Mouse (Mus musculus) limb, embryonic 15.5 days (tissue): Measurements from ENCODE around the gene Gm3952. TPM values are rescaled to one million over a fixed set of nuclear protein-coding genes. Genes with fewer than 3 reads are reported as not detected.

Experiments
- ATAC-seq: fragments of 200-750 bp; cut with Nextera tagmentation; 2 replicates; pipeline ENCODE4 v1.8.0; 2017; ENCODE audit warnings: low read depth, moderate TSS enrichment; ENCODE audit not compliant: insufficient number of reproducible peaks, low FRiP score, low TSS enrichment
- H3K27ac ChIP-seq: fragments of 300-500 bp; sonication (generic); 2 replicates; pipeline ENCODE4 v1.5.1; 2015; ENCODE audit warnings: moderate library complexity, mild to moderate bottlenecking, inconsistent platforms
- H3K27me3 ChIP-seq: fragments of 300-500 bp; sonication (generic); 2 replicates; pipeline ENCODE4 v1.6.1; 2015; ENCODE audit warnings: inconsistent platforms
- H3K36me3 ChIP-seq: fragments of 300-500 bp; sonication (generic); 2 replicates; pipeline ENCODE4 v1.6.1; 2015; ENCODE audit warnings: inconsistent platforms
- H3K4me1 ChIP-seq: fragments of 300-500 bp; sonication (generic); 2 replicates; pipeline ENCODE4 v1.6.1; 2015; ENCODE audit warnings: inconsistent platforms
- H3K4me2 ChIP-seq: fragments of 300-500 bp; sonication (generic); 2 replicates; pipeline ENCODE4 v1.6.1; 2015; ENCODE audit warnings: mild to moderate bottlenecking, inconsistent platforms
- H3K4me3 ChIP-seq: fragments of 300-500 bp; sonication (generic); 2 replicates; pipeline ENCODE4 v1.5.1; 2015; ENCODE audit warnings: mild to moderate bottlenecking, inconsistent platforms
- H3K9ac ChIP-seq: fragments of 300-500 bp; sonication (generic); 2 replicates; pipeline ENCODE4 v1.6.1; 2015; ENCODE audit warnings: inconsistent platforms
- H3K9me3 ChIP-seq: fragments of 300-500 bp; sonication (generic); 2 replicates; pipeline ENCODE4 v1.6.1; 2016; ENCODE audit warnings: inconsistent platforms
- WGBS: fragments of 180-500 bp; shearing (Covaris S2); methylation state at CpG from one replicate; pipeline ENCODE4 v1.1.7; 2015; 5-methylcytosine and 5-hydroxymethylcytosine counted together
- polyA plus RNA-seq: library from polyadenylated mRNA; unstranded; fragments of >200 nt; fragmentation: Nextera tagmentation; extraction: Ambion mirVana; gene quantifications from 2 replicates; pipeline ENCODE4 v1.2.1, GENCODE M21; 2015

Gene Gm3952
- not detected in 2 replicates for polyA plus RNA-seq

DNA sequence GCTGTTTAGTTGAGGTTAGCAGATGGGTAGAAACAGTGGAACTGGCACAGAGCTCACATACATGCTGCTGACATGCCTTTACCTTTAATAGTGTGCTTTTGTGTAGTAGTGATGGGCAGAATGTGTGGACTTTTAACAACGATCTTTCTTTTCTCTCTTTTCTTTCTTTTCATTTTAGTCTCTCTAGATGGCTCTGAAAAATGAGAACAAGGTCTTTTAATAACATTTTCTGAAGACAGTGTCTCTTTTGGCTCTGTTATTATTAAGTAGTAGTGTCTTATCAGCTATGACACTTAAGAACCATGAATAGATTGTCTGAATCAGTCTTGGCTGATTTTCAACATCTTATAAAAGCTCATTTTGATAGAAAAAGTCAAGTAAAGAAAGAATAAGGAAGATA, at the start of gene Gm3952:
TSS of gene Gm3952 (minus strand) at position 101 of the 400 bp plus-strand sequence.
- H3K36me3 ChIP-seq = no peaks in the 10 kb centered on the region
- H3K27me3 ChIP-seq = no peaks in the 10 kb centered on the region
- H3K27ac ChIP-seq = no peak within 1 kb of the TSS
- H3K4me3 ChIP-seq = no peak within 1 kb of the TSS
- no peak within 1 kb of the TSS for H3K4me2 ChIP-seq
- no peaks in the 10 kb centered on the region for H3K4me1 ChIP-seq
- H3K9ac ChIP-seq = no peak within 1 kb of the TSS
- ATAC-seq = no peak
- no peaks in the 10 kb centered on the region for H3K9me3 ChIP-seq
- 77% methylated on average over 1 of the region's 1 CpGs for WGBS

DNA sequence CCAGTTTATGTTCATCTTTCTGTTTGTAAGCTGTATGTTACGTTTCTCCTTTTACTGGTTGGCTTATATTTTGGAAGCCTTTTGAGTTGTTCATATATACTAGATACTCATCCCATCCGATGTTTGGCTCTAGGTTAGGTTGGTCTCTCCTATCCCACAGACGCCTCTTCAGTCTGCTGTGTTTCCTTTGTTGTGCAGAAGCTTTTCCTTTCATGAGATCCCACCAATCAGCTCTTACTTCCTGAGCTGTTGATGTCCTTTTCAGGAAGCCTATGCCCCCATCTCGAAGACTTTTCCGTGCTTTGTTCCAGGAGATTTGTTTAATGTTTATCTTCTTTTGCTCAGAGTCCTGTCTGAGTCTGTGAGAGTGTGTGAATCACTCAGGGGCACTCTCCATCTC, 45.3 kb upstream of the Gm3952 start:
- ATAC-seq = no peak
- no peaks in the 10 kb centered on the region for H3K27me3 ChIP-seq
- WGBS = 55% methylated on average over 5 of the region's 5 CpGs
- H3K4me1 ChIP-seq = no peaks in the 10 kb centered on the region
- no peak overlapping the region for H3K27ac ChIP-seq
- H3K4me3 ChIP-seq = no peak overlapping the region
- H3K36me3 ChIP-seq = no peaks in the 10 kb centered on the region
- H3K9ac ChIP-seq = no peak overlapping the region
- no peaks in the 10 kb centered on the region for H3K9me3 ChIP-seq
- H3K4me2 ChIP-seq = no peak overlapping the region

GRCm38 (mm10) chr8:128812521-128812920, 14.0 kb upstream of the Gm3952 start:
- 51% methylated on average over 4 of the region's 4 CpGs for WGBS
- Histone ChIP-seq H3K36me3 (no peaks in the 10 kb centered on the region), H3K9ac (no peak overlapping the region), H3K27ac (no peak overlapping the region), H3K4me2 (no peak overlapping the region), H3K4me3 (no peak overlapping the region), H3K9me3 (no peaks in the 10 kb centered on the region), H3K27me3 (no peaks in the 10 kb centered on the region), H3K4me1 (no peaks in the 10 kb centered on the region)
- ATAC-seq = no peak

GRCm38 (mm10) chr8:128735692-128736091, 62.8 kb downstream of the Gm3952 start:
- Histone ChIP-seq H3K4me3 (no peak overlapping the region), H3K36me3 (peaks cover 51% of the 10 kb centered on the region), H3K27me3 (no peaks in the 10 kb centered on the region), H3K4me2 (no peak overlapping the region), H3K9ac (no peak overlapping the region), H3K4me1 (no peaks in the 10 kb centered on the region), H3K9me3 (no peaks in the 10 kb centered on the region), H3K27ac (no peak overlapping the region)
- 93% methylated on average over 3 of the region's 3 CpGs for WGBS
- ATAC-seq = no peak

DNA sequence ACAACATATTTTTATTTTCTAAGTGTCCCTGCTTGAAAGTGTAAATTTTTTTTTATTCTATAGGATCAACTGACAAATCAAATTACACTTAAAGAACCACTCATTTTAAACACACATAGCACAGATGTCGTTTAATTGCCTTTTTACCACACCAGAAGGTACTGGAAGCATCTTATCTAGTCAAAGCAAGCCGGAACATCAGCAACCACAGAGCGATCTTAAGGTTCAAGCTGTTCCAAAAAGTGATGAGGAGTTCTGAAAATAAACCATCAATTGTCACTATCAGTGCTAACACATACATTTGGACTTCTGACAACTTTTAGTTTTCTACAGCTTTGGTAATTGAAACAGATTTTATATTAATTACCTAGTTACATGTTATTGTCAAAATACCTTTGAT, 64.4 kb downstream of the Gm3952 start:
- 98% methylated on average over 3 of the region's 3 CpGs for WGBS
- no peak for ATAC-seq
- no peak overlapping the region for H3K4me3 ChIP-seq
- no peaks in the 10 kb centered on the region for H3K4me1 ChIP-seq
- H3K27me3 ChIP-seq = no peaks in the 10 kb centered on the region
- H3K36me3 ChIP-seq = peaks cover 54% of the 10 kb centered on the region
- no peak overlapping the region for H3K27ac ChIP-seq
- H3K9ac ChIP-seq = no peak overlapping the region
- H3K9me3 ChIP-seq = no peaks in the 10 kb centered on the region
- H3K4me2 ChIP-seq = no peak overlapping the region

- no peak overlapping the region for H3K9ac ChIP-seq
- H3K4me2 ChIP-seq = no peak overlapping the region
- H3K27ac ChIP-seq = no peak overlapping the region
- H3K9me3 ChIP-seq = no peaks in the 10 kb centered on the region
- H3K4me1 ChIP-seq = no peaks in the 10 kb centered on the region
- no peak for ATAC-seq
- no peaks in the 10 kb centered on the region for H3K27me3 ChIP-seq
- peaks cover 56% of the 10 kb centered on the region for H3K36me3 ChIP-seq
- WGBS = 80% methylated on average over 2 of the region's 2 CpGs
- no peak overlapping the region for H3K4me3 ChIP-seq
These were observed 66.2 kb downstream of the Gm3952 start for GRCm38 (mm10) chr8:128732254-128732653.

DNA sequence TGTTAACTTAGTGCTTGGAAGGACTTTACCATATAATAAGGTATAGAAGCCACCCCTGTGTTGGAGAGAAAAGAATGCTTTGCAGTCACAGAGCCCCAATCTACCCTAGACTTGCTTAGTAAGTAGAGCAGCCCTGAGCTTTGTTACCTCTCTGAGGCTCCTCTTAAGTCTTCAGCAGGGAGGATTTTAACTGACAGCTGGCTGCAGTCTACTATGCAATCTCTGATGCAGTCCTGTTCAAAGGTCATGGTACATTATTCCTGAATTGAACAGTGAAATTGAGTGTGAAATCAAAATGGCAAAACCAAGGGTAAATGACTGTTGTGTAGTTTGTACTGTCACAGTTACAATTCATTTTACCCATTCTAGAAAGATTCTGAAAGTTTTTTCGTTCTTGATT, 71.3 kb downstream of the Gm3952 start:
- H3K4me3 ChIP-seq = no peak overlapping the region
- no peaks in the 10 kb centered on the region for H3K9me3 ChIP-seq
- no peaks in the 10 kb centered on the region for H3K4me1 ChIP-seq
- no peak overlapping the region for H3K27ac ChIP-seq
- H3K9ac ChIP-seq = no peak overlapping the region
- H3K4me2 ChIP-seq = no peak overlapping the region
- H3K36me3 ChIP-seq = peaks cover 51% of the 10 kb centered on the region
- 84% methylated on average over 1 of the region's 1 CpGs for WGBS
- no peak for ATAC-seq
- no peaks in the 10 kb centered on the region for H3K27me3 ChIP-seq

DNA sequence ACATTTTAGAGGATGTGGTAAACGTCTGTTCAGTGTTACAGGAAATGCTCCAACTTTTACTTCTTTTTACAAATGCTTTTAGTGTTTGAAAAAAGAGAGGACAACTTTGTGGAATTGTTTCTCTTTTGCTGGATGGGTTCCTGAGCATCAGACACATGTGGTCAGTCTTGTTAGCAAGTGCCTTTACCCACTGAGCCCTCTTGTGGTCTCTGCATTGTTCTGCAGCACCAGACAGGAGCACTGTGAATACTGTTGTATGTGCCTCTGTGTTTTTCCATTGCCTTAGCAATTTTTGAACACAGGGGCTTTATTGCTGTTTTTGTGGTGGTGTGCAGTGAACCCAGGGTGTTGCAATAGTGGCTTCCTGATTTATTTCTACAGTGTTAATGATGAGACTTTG, 73.7 kb downstream of the Gm3952 start:
- whole genome bisulfite sequencing = 70% methylated on average over 1 of the region's 1 CpGs
- peaks cover 43% of the 10 kb centered on the region for H3K36me3 ChIP-seq
- ATAC-seq = no peak

GRCm38 (mm10) chr8:128716184-128716583, 82.3 kb downstream of the Gm3952 start:
- Histone ChIP-seq H3K9me3 (no peaks in the 10 kb centered on the region), H3K27ac (no peak overlapping the region), H3K9ac (no peak overlapping the region), H3K4me1 (no peaks in the 10 kb centered on the region), H3K27me3 (no peaks in the 10 kb centered on the region), H3K4me3 (no peak overlapping the region), H3K4me2 (no peak overlapping the region), H3K36me3 (peaks cover 65% of the 10 kb centered on the region)
- no peak for ATAC-seq

More for the DNA sequence above, 73.7 kb downstream of the Gm3952 start:
- Histone ChIP-seq H3K4me3 (no peak overlapping the region), H3K27ac (no peak overlapping the region), H3K4me1 (no peaks in the 10 kb centered on the region), H3K9me3 (no peaks in the 10 kb centered on the region), H3K9ac (no peak overlapping the region), H3K27me3 (no peaks in the 10 kb centered on the region), H3K4me2 (no peak overlapping the region)

DNA sequence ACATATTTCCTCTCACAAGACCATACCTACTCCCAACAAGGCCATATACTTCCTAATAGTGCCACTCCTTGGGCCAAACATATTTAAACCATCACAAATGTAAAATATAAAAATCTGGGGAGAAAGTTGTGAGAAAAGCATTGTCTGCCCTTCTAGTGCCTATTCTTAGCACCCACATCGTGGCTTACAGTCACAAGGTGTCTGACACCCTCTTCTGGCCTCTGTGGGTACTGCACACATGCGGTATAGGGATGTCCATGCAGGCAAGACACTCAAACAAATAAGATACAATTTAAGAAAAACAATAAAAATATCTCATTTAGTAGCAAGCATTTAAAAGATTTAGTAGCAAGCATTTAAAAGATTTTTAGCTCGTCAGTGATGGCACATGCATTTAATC, 89.2 kb downstream of the Gm3952 start:
- no peak overlapping the region for H3K9ac ChIP-seq
- H3K4me3 ChIP-seq = no peak overlapping the region
- no peak for ATAC-seq
- no peak overlapping the region for H3K4me2 ChIP-seq
- no peaks in the 10 kb centered on the region for H3K9me3 ChIP-seq
- peaks cover 48% of the 10 kb centered on the region for H3K36me3 ChIP-seq
- no peaks in the 10 kb centered on the region for H3K4me1 ChIP-seq
- no peaks in the 10 kb centered on the region for H3K27me3 ChIP-seq
- WGBS = 53% methylated on average over 3 of the region's 3 CpGs
- no peak overlapping the region for H3K27ac ChIP-seq

- Histone ChIP-seq H3K9me3 (no peaks in the 10 kb centered on the region), H3K4me3 (no peak overlapping the region), H3K27me3 (no peaks in the 10 kb centered on the region), H3K4me1 (no peaks in the 10 kb centered on the region), H3K4me2 (no peak overlapping the region), H3K9ac (no peak overlapping the region), H3K36me3 (peaks cover 19% of the 10 kb centered on the region), H3K27ac (no peak overlapping the region)
- ATAC-seq = no peak
- 77% methylated on average over 2 of the region's 2 CpGs for whole genome bisulfite sequencing
These were observed 93.7 kb downstream of the Gm3952 start for GRCm38 (mm10) chr8:128704836-128705235.

DNA sequence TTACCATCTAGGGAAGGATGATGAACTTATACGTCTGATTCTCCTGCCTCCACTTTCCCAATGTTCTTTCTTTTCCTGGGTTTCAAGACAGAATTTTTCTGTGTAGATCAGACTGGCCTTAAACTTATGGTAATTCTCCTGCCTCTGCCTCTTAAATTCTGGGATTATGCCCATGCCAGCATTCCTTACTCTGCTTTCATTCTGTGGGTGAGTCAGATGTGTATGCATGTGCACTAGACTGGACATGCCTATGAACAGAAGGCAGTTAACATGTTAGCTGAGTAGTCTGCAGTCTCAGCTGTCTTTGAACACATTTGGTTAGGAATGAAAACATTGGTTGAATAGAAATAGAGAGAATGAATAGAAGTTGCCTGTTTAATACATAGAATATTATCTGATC, 94.1 kb downstream of the Gm3952 start:
- no peak for ATAC-seq
- 85% methylated on average over 1 of the region's 1 CpGs for WGBS

DNA sequence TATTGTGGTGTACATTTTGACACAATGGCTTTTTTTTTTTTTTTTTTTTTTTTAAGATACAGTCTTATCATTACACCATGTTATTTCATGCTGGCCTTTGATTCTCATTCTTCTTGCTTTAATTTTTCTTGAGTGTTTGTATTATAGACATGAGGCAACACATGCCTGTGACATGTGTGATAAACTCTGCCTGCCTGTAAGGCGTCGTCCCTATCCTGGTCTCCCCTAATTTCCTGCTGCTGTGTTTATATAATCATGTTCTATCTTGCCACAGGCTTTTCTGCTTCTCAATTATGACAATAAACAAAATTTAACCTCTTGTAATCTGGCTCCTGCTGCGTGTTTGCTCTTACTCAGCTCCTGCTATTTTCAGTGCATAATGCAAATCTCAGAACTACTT, 100.5 kb downstream of the Gm3952 start:
- H3K4me1 ChIP-seq = no peaks in the 10 kb centered on the region
- H3K27me3 ChIP-seq = no peaks in the 10 kb centered on the region
- ATAC-seq = no peak
- no peak overlapping the region for H3K4me2 ChIP-seq
- H3K27ac ChIP-seq = no peak overlapping the region
- no peak overlapping the region for H3K9ac ChIP-seq
- no peaks in the 10 kb centered on the region; the same call in 1 of the 2 replicates for H3K36me3 ChIP-seq
- H3K9me3 ChIP-seq = no peaks in the 10 kb centered on the region
- H3K4me3 ChIP-seq = no peak overlapping the region
- WGBS = 70% methylated on average over 3 of the region's 3 CpGs

More for the DNA sequence above, 94.1 kb downstream of the Gm3952 start:
- Histone ChIP-seq H3K27me3 (no peaks in the 10 kb centered on the region), H3K36me3 (peaks cover 18% of the 10 kb centered on the region), H3K27ac (no peak overlapping the region), H3K4me2 (no peak overlapping the region), H3K4me1 (no peaks in the 10 kb centered on the region), H3K4me3 (no peak overlapping the region), H3K9ac (no peak overlapping the region), H3K9me3 (no peaks in the 10 kb centered on the region)
